Mouse (Mus musculus): ENCODE results near the gene Trpm5. TPM values are rescaled to one million over a fixed set of nuclear protein-coding genes. Genes with fewer than 3 reads are reported as not detected.

Trpm5 gene
- polyA plus RNA-seq, 1 experiment from 2014 or later, result 0.68 TPM

DNA sequence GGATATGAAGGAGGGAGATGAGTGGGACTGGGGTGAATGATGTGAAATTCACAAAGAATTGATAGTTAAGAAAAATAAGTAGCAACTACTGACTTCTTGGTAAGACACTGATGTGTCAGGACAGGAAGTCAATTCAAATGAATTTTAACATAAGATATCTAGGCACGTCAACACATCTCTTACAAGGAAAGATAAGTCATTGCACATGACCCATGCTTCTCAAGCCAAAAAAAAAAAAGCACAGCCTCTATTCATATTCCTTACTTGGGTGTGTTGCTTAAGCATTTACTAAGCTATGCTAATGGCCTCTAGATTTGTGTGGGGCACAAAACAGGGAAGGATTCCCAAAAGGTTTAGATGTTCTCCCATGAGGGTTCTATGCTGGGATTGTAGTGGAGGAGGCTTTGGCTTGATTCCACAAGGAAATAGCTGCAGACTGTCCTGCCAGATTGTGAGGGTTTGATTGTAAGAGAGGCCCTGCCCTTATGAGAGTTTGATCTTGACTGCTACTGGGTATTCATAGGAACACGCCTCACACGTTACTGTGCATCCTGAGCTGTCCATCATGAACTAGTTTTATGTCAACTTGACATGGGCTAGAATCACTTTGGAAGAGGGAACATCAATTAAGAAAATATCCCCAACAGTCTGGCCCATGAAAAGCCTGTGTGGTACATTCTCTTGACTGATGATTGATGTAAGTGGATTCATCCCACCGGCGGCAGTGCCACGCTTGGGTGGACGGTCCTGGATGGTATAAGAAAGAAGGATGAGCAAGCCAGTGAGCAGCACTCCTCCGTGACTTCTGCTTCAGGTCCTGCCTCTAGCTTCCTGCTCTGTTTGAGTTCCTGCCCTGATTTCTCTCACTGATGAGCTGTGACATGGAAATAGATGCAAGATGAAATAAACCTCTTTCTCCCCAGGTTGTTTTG lies 59.7 kb downstream of the Trpm5 start:
- DNase-seq (ENCODE audit: low spot score) (no peak), ATAC-seq (ENCODE audit: insufficient read depth, low FRiP score, low TSS enrichment) (no peak)
- Histone ChIP-seq H3K27ac (ENCODE audit: low read depth, low read length) (no peak overlapping the region), H3K27me3 (ENCODE audit: control insufficient read depth, insufficient read depth, low read length) (no peaks in the 10 kb centered on the region), H3K9ac (ENCODE audit: low read length) (no peak overlapping the region), H3K9me3 (ENCODE audit: control insufficient read depth, low read length) (no peaks in the 10 kb centered on the region), H3K4me2 (ENCODE audit: low read depth) (no peak overlapping the region), H3K36me3 (ENCODE audit: control insufficient read depth, insufficient read depth, low read length) (no peaks in the 10 kb centered on the region), H3K4me3 (ENCODE audit: low read depth, low read length) (no peak overlapping the region), H3K4me1 (ENCODE audit: control insufficient read depth, insufficient read depth, low read length) (no peaks in the 10 kb centered on the region)
- 91% methylated on average over 8 of the region's 8 CpGs for WGBS

- Histone ChIP-seq H3K4me3 (ENCODE audit: low read depth, low read length) (no peak overlapping the region), H3K9ac (ENCODE audit: low read length) (no peak overlapping the region), H3K27ac (ENCODE audit: low read depth, low read length) (no peak overlapping the region), H3K36me3 (ENCODE audit: control insufficient read depth, insufficient read depth, low read length) (no peaks in the 10 kb centered on the region), H3K9me3 (ENCODE audit: control insufficient read depth, low read length) (no peaks in the 10 kb centered on the region), H3K27me3 (ENCODE audit: control insufficient read depth, insufficient read depth, low read length) (no peaks in the 10 kb centered on the region), H3K4me2 (ENCODE audit: low read depth) (no peak overlapping the region), H3K4me1 (ENCODE audit: control insufficient read depth, insufficient read depth, low read length) (no peaks in the 10 kb centered on the region)
- ATAC-seq (ENCODE audit: insufficient read depth, low FRiP score, low TSS enrichment) (no peak), DNase-seq (ENCODE audit: low spot score) (no peak)
- WGBS, result 90% methylated on average over 2 of the region's 2 CpGs
Observed at GRCm38 (mm10) chr7:143034112-143034511, 60.3 kb downstream of the Trpm5 start.

- no peaks in the 10 kb centered on the region for H3K4me1 ChIP-seq (ENCODE audit: control insufficient read depth, insufficient read depth, low read length)
- ATAC-seq (ENCODE audit: insufficient read depth, low FRiP score, low TSS enrichment) (no peak), DNase-seq (ENCODE audit: low spot score) (no peak)
- H3K9me3 ChIP-seq (ENCODE audit: control insufficient read depth, low read length), result no peaks in the 10 kb centered on the region
- no peak overlapping the region for H3K9ac ChIP-seq (ENCODE audit: low read length)
- H3K4me3 ChIP-seq (ENCODE audit: low read depth, low read length), result no peak overlapping the region
- H3K4me2 ChIP-seq (ENCODE audit: low read depth), result no peak overlapping the region
- WGBS, result 88% methylated on average over 4 of the region's 4 CpGs
- no peaks in the 10 kb centered on the region for H3K27me3 ChIP-seq (ENCODE audit: control insufficient read depth, insufficient read depth, low read length)
- no peak overlapping the region for H3K27ac ChIP-seq (ENCODE audit: low read depth, low read length)
- H3K36me3 ChIP-seq (ENCODE audit: control insufficient read depth, insufficient read depth, low read length), result no peaks in the 10 kb centered on the region
Observed at GRCm38 (mm10) chr7:143033581-143033980, 60.9 kb downstream of the Trpm5 start.

DNA sequence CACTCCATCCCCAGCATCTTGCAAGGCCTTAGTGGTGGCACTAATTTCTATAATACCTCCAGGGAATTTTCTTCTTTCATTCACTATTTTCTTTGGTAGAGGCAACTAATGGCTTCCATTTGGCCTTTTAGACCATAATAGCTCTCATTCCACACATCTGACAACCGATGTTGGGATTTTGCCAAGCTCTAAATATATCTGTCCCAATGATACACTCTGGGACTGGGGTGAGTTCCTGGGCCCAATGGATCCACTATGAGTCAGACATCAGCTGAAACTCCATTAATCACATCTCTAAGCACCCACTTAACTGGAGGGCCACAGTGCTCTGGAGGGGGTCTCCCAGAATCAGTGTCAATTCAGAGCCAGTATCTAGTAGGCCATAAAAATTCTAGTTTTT lies 62.6 kb downstream of the Trpm5 start:
- no peaks in the 10 kb centered on the region for H3K4me1 ChIP-seq (ENCODE audit: control insufficient read depth, insufficient read depth, low read length)
- H3K9me3 ChIP-seq (ENCODE audit: control insufficient read depth, low read length), result no peaks in the 10 kb centered on the region
- no peak overlapping the region for H3K9ac ChIP-seq (ENCODE audit: low read length)
- no peak overlapping the region for H3K4me3 ChIP-seq (ENCODE audit: low read depth, low read length)
- no peak overlapping the region for H3K4me2 ChIP-seq (ENCODE audit: low read depth)
- H3K27me3 ChIP-seq (ENCODE audit: control insufficient read depth, insufficient read depth, low read length), result no peaks in the 10 kb centered on the region
- WGBS, result 86% methylated on average over 1 of the region's 1 CpGs
- DNase-seq (ENCODE audit: low spot score) (no peak), ATAC-seq (ENCODE audit: insufficient read depth, low FRiP score, low TSS enrichment) (no peak)
- H3K36me3 ChIP-seq (ENCODE audit: control insufficient read depth, insufficient read depth, low read length), result no peaks in the 10 kb centered on the region
- H3K27ac ChIP-seq (ENCODE audit: low read depth, low read length), result no peak overlapping the region

GRCm38 (mm10) chr7:143027196-143027595 lies 67.2 kb downstream of the Trpm5 start:
- no peaks in the 10 kb centered on the region for H3K9me3 ChIP-seq (ENCODE audit: control insufficient read depth, low read length)
- WGBS, result 92% methylated on average over 4 of the region's 4 CpGs
- no peak overlapping the region for H3K4me3 ChIP-seq (ENCODE audit: low read depth, low read length)
- H3K27ac ChIP-seq (ENCODE audit: low read depth, low read length), result no peak overlapping the region
- no peak for ATAC-seq (ENCODE audit: insufficient read depth, low FRiP score, low TSS enrichment)
- H3K4me1 ChIP-seq (ENCODE audit: control insufficient read depth, insufficient read depth, low read length), result no peaks in the 10 kb centered on the region
- no peak overlapping the region for H3K4me2 ChIP-seq (ENCODE audit: low read depth)
- H3K36me3 ChIP-seq (ENCODE audit: control insufficient read depth, insufficient read depth, low read length), result no peaks in the 10 kb centered on the region
- H3K27me3 ChIP-seq (ENCODE audit: control insufficient read depth, insufficient read depth, low read length), result no peaks in the 10 kb centered on the region
- DNase-seq (ENCODE audit: low spot score), result no peak
- H3K9ac ChIP-seq (ENCODE audit: low read length), result no peak overlapping the region

DNA sequence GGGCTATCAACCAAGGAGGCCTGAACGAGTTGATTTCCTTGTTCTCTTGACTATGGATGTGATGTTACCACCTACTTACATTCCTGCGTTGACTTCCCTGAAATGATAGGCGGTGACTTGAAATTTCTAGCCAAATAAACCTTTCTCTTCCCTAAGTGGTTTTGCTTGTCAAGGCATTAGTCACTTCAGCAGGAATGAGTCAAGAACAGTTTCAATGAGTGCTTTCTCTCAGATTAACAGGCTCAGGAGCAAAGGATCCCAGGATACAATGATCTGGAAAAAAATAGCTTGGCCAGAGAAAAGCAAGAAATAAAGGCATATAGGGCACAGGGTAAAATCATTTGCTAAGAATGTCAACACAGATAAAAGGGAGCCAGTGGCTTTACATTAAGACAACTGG lies 68.9 kb downstream of the Trpm5 start:
- H3K27me3 ChIP-seq (ENCODE audit: control insufficient read depth, insufficient read depth, low read length), result no peaks in the 10 kb centered on the region
- no peak overlapping the region for H3K27ac ChIP-seq (ENCODE audit: low read depth, low read length)
- H3K9me3 ChIP-seq (ENCODE audit: control insufficient read depth, low read length), result no peaks in the 10 kb centered on the region
- H3K4me3 ChIP-seq (ENCODE audit: low read depth, low read length), result no peak overlapping the region
- no peak for DNase-seq (ENCODE audit: low spot score)
- H3K9ac ChIP-seq (ENCODE audit: low read length), result no peak overlapping the region
- H3K36me3 ChIP-seq (ENCODE audit: control insufficient read depth, insufficient read depth, low read length), result no peaks in the 10 kb centered on the region
- H3K4me1 ChIP-seq (ENCODE audit: control insufficient read depth, insufficient read depth, low read length), result no peaks in the 10 kb centered on the region
- no peak for ATAC-seq (ENCODE audit: insufficient read depth, low FRiP score, low TSS enrichment)
- WGBS, result 96% methylated on average over 3 of the region's 3 CpGs
- H3K4me2 ChIP-seq (ENCODE audit: low read depth), result no peak overlapping the region

DNA sequence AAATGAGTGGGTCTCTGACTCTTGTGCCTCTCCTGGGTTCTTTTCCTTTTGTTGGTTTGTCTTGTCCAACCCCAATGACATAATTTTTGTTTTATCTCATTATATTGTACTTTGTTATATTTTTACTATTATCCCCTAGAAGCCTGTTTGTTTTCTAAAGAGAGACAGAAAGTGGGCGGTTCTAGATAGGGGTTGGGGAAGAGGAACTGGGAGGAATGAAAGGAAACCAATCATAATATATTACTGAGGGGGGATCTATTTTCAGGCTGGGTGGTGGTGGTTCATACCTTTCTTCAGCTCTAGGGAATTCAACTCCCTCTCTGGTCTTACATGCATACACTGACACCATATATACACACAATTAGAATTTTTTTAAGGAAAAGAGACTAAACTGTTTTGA lies 70.1 kb downstream of the Trpm5 start:
- no peaks in the 10 kb centered on the region for H3K36me3 ChIP-seq (ENCODE audit: control insufficient read depth, insufficient read depth, low read length)
- H3K27me3 ChIP-seq (ENCODE audit: control insufficient read depth, insufficient read depth, low read length), result no peaks in the 10 kb centered on the region
- no peaks in the 10 kb centered on the region for H3K4me1 ChIP-seq (ENCODE audit: control insufficient read depth, insufficient read depth, low read length)
- no peaks in the 10 kb centered on the region for H3K9me3 ChIP-seq (ENCODE audit: control insufficient read depth, low read length)
- no peak overlapping the region for H3K4me3 ChIP-seq (ENCODE audit: low read depth, low read length)
- no peak overlapping the region for H3K27ac ChIP-seq (ENCODE audit: low read depth, low read length)
- no peak for ATAC-seq (ENCODE audit: insufficient read depth, low FRiP score, low TSS enrichment)
- WGBS, result 86% methylated on average over 1 of the region's 1 CpGs
- no peak for DNase-seq (ENCODE audit: low spot score)
- no peak overlapping the region for H3K4me2 ChIP-seq (ENCODE audit: low read depth)
- H3K9ac ChIP-seq (ENCODE audit: low read length), result no peak overlapping the region

DNA sequence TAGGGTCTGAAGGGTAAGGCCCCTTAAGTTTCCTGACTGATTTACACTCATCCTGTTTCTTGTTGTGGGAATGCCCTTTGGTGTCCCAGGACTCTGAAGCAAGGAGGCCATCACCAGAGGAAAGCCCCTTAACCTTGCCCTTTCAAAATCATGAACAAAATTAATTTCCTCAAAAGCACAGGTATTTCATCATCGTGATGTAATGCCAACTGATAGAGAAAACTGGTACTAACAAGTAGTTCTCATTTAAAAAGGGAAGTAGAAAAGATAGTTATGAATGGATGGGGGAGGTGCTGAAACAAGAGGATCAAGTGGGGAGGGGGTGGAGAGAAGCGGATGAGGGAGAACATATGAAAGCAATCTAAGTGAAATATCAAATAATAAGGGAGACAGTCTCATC lies 70.9 kb downstream of the Trpm5 start:
- Histone ChIP-seq H3K27me3 (ENCODE audit: control insufficient read depth, insufficient read depth, low read length) (no peaks in the 10 kb centered on the region), H3K9me3 (ENCODE audit: control insufficient read depth, low read length) (no peaks in the 10 kb centered on the region), H3K4me3 (ENCODE audit: low read depth, low read length) (no peak overlapping the region), H3K36me3 (ENCODE audit: control insufficient read depth, insufficient read depth, low read length) (no peaks in the 10 kb centered on the region), H3K4me2 (ENCODE audit: low read depth) (no peak overlapping the region), H3K4me1 (ENCODE audit: control insufficient read depth, insufficient read depth, low read length) (no peaks in the 10 kb centered on the region), H3K27ac (ENCODE audit: low read depth, low read length) (no peak overlapping the region), H3K9ac (ENCODE audit: low read length) (no peak overlapping the region)
- 95% methylated on average over 2 of the region's 2 CpGs for WGBS
- no peak for DNase-seq (ENCODE audit: low spot score)
- no peak for ATAC-seq (ENCODE audit: insufficient read depth, low FRiP score, low TSS enrichment)
